In the genomic region with DNA sequence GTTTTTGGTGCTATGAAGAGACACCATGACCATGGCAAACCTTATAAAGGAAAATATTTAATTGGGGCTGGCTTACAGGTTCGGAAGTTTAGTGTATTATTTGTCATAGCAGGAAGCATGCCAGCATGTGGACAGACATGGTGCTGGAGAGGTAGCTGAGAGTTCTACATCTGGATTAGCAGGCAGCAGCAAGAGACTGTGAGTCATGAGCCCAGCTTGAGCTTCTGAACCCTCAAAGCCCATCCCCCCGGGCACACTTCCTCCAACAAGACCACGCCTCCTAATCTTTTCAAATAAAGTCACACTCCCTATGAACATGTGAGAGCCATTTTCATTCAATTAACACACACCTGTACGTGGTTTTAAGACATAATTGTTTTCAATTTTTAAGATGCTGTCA, we compare ENCODE assay signal across 14 mouse cellular contexts. TPM values are rescaled to one million over a fixed set of nuclear protein-coding genes. Genes with fewer than 3 reads are reported as not detected.
DNase-seq lines count a peak whose midpoint lies in the region; ATAC-seq lines count a peak whose summit lies in the region.
"Had no signal": no experiment of that assay in that cellular context is flagged by ENCODE, and none has a peak within 500 bp of the region (broad histone marks: within the 10 kb centered on the region; RNA-seq: fewer than 3 reads in every experiment).

No protein-coding gene starts in this region.

- no peak for ATAC-seq in CD4-positive, CD25-positive, alpha-beta regulatory T cell, adult 4 months
- ATAC-seq in granulocyte monocyte progenitor cell, adult 5-6 weeks (replicated peaks; ENCODE audit: poor library complexity, severe bottlenecking), result peak; percentile 28
- no peak for ATAC-seq in inflammation-experienced regulatory T-cells, adult 6 months
- ATAC-seq: intestine, postnatal 0 days had no signal

- intact Hi-C loops in gastrocnemius, postnatal 14 days (cut with DNase I; ENCODE audit: low total_unique reads), result loop anchor here (2.0 kb wide), 1 partner anchor 128 kb away; no protein-coding TSS in a partner anchor

- DNase-seq in CD4-positive, CD25-positive, alpha-beta regulatory T cell, adult 2 months (ENCODE audit: low read depth, low spot score), result peak; percentile 70
- peak; percentile 33 for DNase-seq in urinary bladder, postnatal 25 days (ENCODE audit: low spot score)
- no peak for DNase-seq in urinary bladder, adult 2 months (ENCODE audit: low spot score)
- no peak for DNase-seq in ovary, adult 18-20 months (ENCODE audit: low spot score)
- DNase-seq in gastrocnemius, postnatal 14 days, result no peak
- DNase-seq: cerebellum, postnatal 10 days; kidney, postnatal 25 days; left cerebral cortex, postnatal 4 days; midbrain, embryonic 14.5 days; retina, postnatal 1 day had no signal

RNA-seq across cellular contexts. Expression of a gene that starts 18.7 kb away (rescaled TPM):
- 100 to 1,000 TPM; 122 to 123 TPM for polyA plus RNA-seq in CD4-positive, CD25-positive, alpha-beta regulatory T cell, adult 4 months (2017; shearing (Covaris generic))
- polyA plus RNA-seq in urinary bladder, adult 2 months (2012; rRNA removed), result 52.9 and 64.9 TPM in 2 replicates
- 79.7 and 86.6 TPM in 2 replicates for total RNA-seq in granulocyte monocyte progenitor cell, adult 5-6 weeks (2014; fragmentation: Nextera tagmentation)
- 136 and 154 TPM in 2 replicates for total RNA-seq in granulocyte monocyte progenitor cell, adult 5-6 weeks (2017)
- 100 to 1,000 TPM; 131 to 146 (median 133) TPM for polyA plus RNA-seq in inflammation-experienced regulatory T-cells, adult 6 months (2017; shearing (Covaris generic))
- 10 to 100 TPM; 28.8 to 29.4 TPM for total RNA-seq in gastrocnemius, postnatal 14 days (2021)

RNA-seq across cellular contexts. Expression of a gene that starts 54.5 kb away (rescaled TPM):
- polyA plus RNA-seq in CD4-positive, CD25-positive, alpha-beta regulatory T cell, adult 4 months (2017; shearing (Covaris generic)), result 100 to 1,000 TPM; 399 to 683 TPM
- polyA plus RNA-seq in urinary bladder, adult 2 months (2012; rRNA removed), result 47.7 and 61.5 TPM in 2 replicates
- total RNA-seq in granulocyte monocyte progenitor cell, adult 5-6 weeks (2014; fragmentation: Nextera tagmentation), result 127 and 128 TPM in 2 replicates
- 338 and 392 TPM in 2 replicates for total RNA-seq in granulocyte monocyte progenitor cell, adult 5-6 weeks (2017)
- polyA plus RNA-seq in inflammation-experienced regulatory T-cells, adult 6 months (2017; shearing (Covaris generic)), result 100 to 1,000 TPM; 482 to 526 (median 512) TPM
- total RNA-seq in gastrocnemius, postnatal 14 days (2021), result 10 to 100 TPM; 43.2 to 59.6 TPM

Comparison
In these comparisons a context has a peak if more than half of its experiments do, and no peak if none do; other contexts are left out.
1. DNase-seq: peak in CD4-positive, CD25-positive, alpha-beta regulatory T cell, adult 2 months (single experiment) and urinary bladder, postnatal 25 days (single experiment); none in urinary bladder, adult 2 months (single experiment), ovary, adult 18-20 months (single experiment) and gastrocnemius, postnatal 14 days (single experiment).